Mouse (Mus musculus): ENCODE measurements around the gene Tmem252. TPM values are rescaled to one million over a fixed set of nuclear protein-coding genes. Genes with fewer than 3 reads are reported as not detected.
"Not testable (repeated sequence)": the region's sequence is repeated elsewhere in the genome, so short reads cannot be mapped to it uniquely, and the experiment has no call there.

The Tmem252 gene
- polyA plus RNA-seq, 1 experiment from 2014 or later: 0.35 TPM

GRCm38 (mm10) chr19:24689531-24689930 lies 15.7 kb downstream of the Tmem252 start:
- Histone ChIP-seq H3K36me3 (no peaks in the 10 kb centered on the region), H3K27me3 (ENCODE audit: insufficient read depth, poor library complexity, severe bottlenecking) (no peaks in the 10 kb centered on the region), H3K9me3 (no peaks in the 10 kb centered on the region), H3K27ac (no peak overlapping the region), H3K4me1 (replicated peaks) (0 out of 2 replicates have a peak, but pooled peaks cover 4% of the 10 kb centered on the region), H3K4me3 (no peak overlapping the region)
- WGBS: 96% methylated on average over 4 of the region's 4 CpGs
- no peak for DNase-seq (ENCODE audit: low spot score)

- DNase-seq (ENCODE audit: low spot score): no peak
- no peaks in the 10 kb centered on the region for H3K27me3 ChIP-seq (ENCODE audit: insufficient read depth, poor library complexity, severe bottlenecking)
- H3K9me3 ChIP-seq: no peaks in the 10 kb centered on the region
- no peak overlapping the region for H3K4me3 ChIP-seq
- H3K27ac ChIP-seq: no peak overlapping the region
- H3K4me1 ChIP-seq (replicated peaks): 0 out of 2 replicates have a peak, but pooled peaks cover 4% of the 10 kb centered on the region
- no peaks in the 10 kb centered on the region for H3K36me3 ChIP-seq
- 90% methylated on average over 2 of the region's 2 CpGs for WGBS
These were observed 18.9 kb downstream of the Tmem252 start for GRCm38 (mm10) chr19:24692691-24693090.

- Histone ChIP-seq H3K9me3 (no peaks in the 10 kb centered on the region), H3K27me3 (ENCODE audit: insufficient read depth, poor library complexity, severe bottlenecking) (no peaks in the 10 kb centered on the region), H3K4me1 (replicated peaks) (peaks cover 6% of the 10 kb centered on the region), H3K36me3 (no peaks in the 10 kb centered on the region), H3K4me3 (no peak overlapping the region), H3K27ac (no peak overlapping the region)
- 62% methylated on average over 1 of the region's 1 CpGs for WGBS
- DNase-seq (ENCODE audit: low spot score): no peak
These were observed 24.1 kb downstream of the Tmem252 start for GRCm38 (mm10) chr19:24697946-24698345.

- Histone ChIP-seq H3K27me3 (ENCODE audit: insufficient read depth, poor library complexity, severe bottlenecking) (no peaks in the 10 kb centered on the region), H3K27ac (no peak overlapping the region), H3K4me1 (replicated peaks) (peaks cover 6% of the 10 kb centered on the region), H3K9me3 (no peaks in the 10 kb centered on the region), H3K36me3 (no peaks in the 10 kb centered on the region), H3K4me3 (no peak overlapping the region)
- 75% methylated on average over 5 of the region's 5 CpGs for WGBS
- DNase-seq (ENCODE audit: low spot score): no peak
These were observed 24.8 kb downstream of the Tmem252 start for GRCm38 (mm10) chr19:24698651-24699050.

GRCm38 (mm10) chr19:24699196-24699595 lies 25.4 kb downstream of the Tmem252 start:
- WGBS: 79% methylated on average over 3 of the region's 3 CpGs
- DNase-seq (ENCODE audit: low spot score): no peak
- Histone ChIP-seq H3K4me3 (no peak overlapping the region), H3K4me1 (replicated peaks) (peaks cover 6% of the 10 kb centered on the region), H3K27ac (no peak overlapping the region), H3K9me3 (no peaks in the 10 kb centered on the region), H3K27me3 (ENCODE audit: insufficient read depth, poor library complexity, severe bottlenecking) (no peaks in the 10 kb centered on the region), H3K36me3 (no peaks in the 10 kb centered on the region)

GRCm38 (mm10) chr19:24699910-24700309 lies 26.1 kb downstream of the Tmem252 start:
- Histone ChIP-seq H3K4me1 (replicated peaks) (peaks cover 6% of the 10 kb centered on the region), H3K4me3 (no peak overlapping the region)
- no peak for DNase-seq (ENCODE audit: low spot score)

GRCm38 (mm10) chr19:24700664-24701063 lies 26.9 kb downstream of the Tmem252 start:
- no peak overlapping the region for H3K4me3 ChIP-seq
- H3K9me3 ChIP-seq: no peaks in the 10 kb centered on the region
- DNase-seq (ENCODE audit: low spot score): no peak
- no peaks in the 10 kb centered on the region for H3K27me3 ChIP-seq (ENCODE audit: insufficient read depth, poor library complexity, severe bottlenecking)
- H3K4me1 ChIP-seq (replicated peaks): peaks cover 6% of the 10 kb centered on the region
- 86% methylated on average over 5 of the region's 5 CpGs for WGBS
- no peak overlapping the region for H3K27ac ChIP-seq
- H3K36me3 ChIP-seq: no peaks in the 10 kb centered on the region

More at GRCm38 (mm10) chr19:24699910-24700309, 26.1 kb downstream of the Tmem252 start:
- Histone ChIP-seq H3K27ac (no peak overlapping the region), H3K27me3 (ENCODE audit: insufficient read depth, poor library complexity, severe bottlenecking) (no peaks in the 10 kb centered on the region), H3K36me3 (no peaks in the 10 kb centered on the region), H3K9me3 (no peaks in the 10 kb centered on the region)

- no peaks in the 10 kb centered on the region for H3K9me3 ChIP-seq
- H3K27me3 ChIP-seq (ENCODE audit: insufficient read depth, poor library complexity, severe bottlenecking): no peaks in the 10 kb centered on the region
- peak overlapping the region; percentile 16; the same call in 1 of the 2 replicates for H3K27ac ChIP-seq
- peaks cover 6% of the 10 kb centered on the region for H3K4me1 ChIP-seq (replicated peaks)
- H3K36me3 ChIP-seq: no peaks in the 10 kb centered on the region
- WGBS: 74% methylated on average over 8 of the region's 8 CpGs
- DNase-seq (ENCODE audit: low spot score): no peak
- no peak overlapping the region for H3K4me3 ChIP-seq
These were observed 27.9 kb downstream of the Tmem252 start for GRCm38 (mm10) chr19:24701716-24702115.

GRCm38 (mm10) chr19:24703168-24703567 lies 29.4 kb downstream of the Tmem252 start:
- H3K4me1 ChIP-seq (replicated peaks); H3K4me3 ChIP-seq; DNase-seq (ENCODE audit: low spot score); H3K27me3 ChIP-seq (ENCODE audit: insufficient read depth, poor library complexity, severe bottlenecking); H3K9me3 ChIP-seq; H3K36me3 ChIP-seq; H3K27ac ChIP-seq: not testable (repeated sequence)
- 68% methylated on average over 1 of the region's 1 CpGs for WGBS

- Histone ChIP-seq H3K9me3 (no peaks in the 10 kb centered on the region), H3K4me3 (no peak overlapping the region), H3K36me3 (no peaks in the 10 kb centered on the region), H3K4me1 (replicated peaks) (no peaks in the 10 kb centered on the region), H3K27me3 (ENCODE audit: insufficient read depth, poor library complexity, severe bottlenecking) (no peaks in the 10 kb centered on the region), H3K27ac (no peak overlapping the region)
- no peak for DNase-seq (ENCODE audit: low spot score)
- 75% methylated on average over 8 of the region's 8 CpGs for WGBS
These were observed 29.9 kb downstream of the Tmem252 start for GRCm38 (mm10) chr19:24703680-24704079.

GRCm38 (mm10) chr19:24704326-24704725 lies 30.5 kb downstream of the Tmem252 start:
- DNase-seq (ENCODE audit: low spot score): no peak
- Histone ChIP-seq H3K27me3 (ENCODE audit: insufficient read depth, poor library complexity, severe bottlenecking) (no peaks in the 10 kb centered on the region), H3K4me3 (no peak overlapping the region), H3K4me1 (replicated peaks) (no peaks in the 10 kb centered on the region), H3K9me3 (no peaks in the 10 kb centered on the region), H3K36me3 (no peaks in the 10 kb centered on the region), H3K27ac (no peak overlapping the region)
- WGBS: 83% methylated on average over 2 of the region's 2 CpGs

GRCm38 (mm10) chr19:24705395-24705794 lies 31.6 kb downstream of the Tmem252 start:
- no peak overlapping the region for H3K4me3 ChIP-seq
- no peak overlapping the region for H3K27ac ChIP-seq
- H3K27me3 ChIP-seq (ENCODE audit: insufficient read depth, poor library complexity, severe bottlenecking): no peaks in the 10 kb centered on the region
- no peaks in the 10 kb centered on the region for H3K9me3 ChIP-seq
- DNase-seq (ENCODE audit: low spot score): peak; percentile 26
- H3K4me1 ChIP-seq (replicated peaks): no peaks in the 10 kb centered on the region
- H3K36me3 ChIP-seq: no peaks in the 10 kb centered on the region
- 59% methylated on average over 1 of the region's 1 CpGs for WGBS

- Histone ChIP-seq H3K36me3 (no peaks in the 10 kb centered on the region), H3K9me3 (no peaks in the 10 kb centered on the region), H3K27ac (no peak overlapping the region), H3K27me3 (ENCODE audit: insufficient read depth, poor library complexity, severe bottlenecking) (no peaks in the 10 kb centered on the region), H3K4me1 (replicated peaks) (no peaks in the 10 kb centered on the region), H3K4me3 (no peak overlapping the region)
- 73% methylated on average over 7 of the region's 7 CpGs for WGBS
- no peak for DNase-seq (ENCODE audit: low spot score)
These were observed 33.5 kb downstream of the Tmem252 start for GRCm38 (mm10) chr19:24707071-24707906.
